Mouse (Mus musculus) T-helper 1 cell (primary cell): ENCODE results near the gene Hmcn1.

Experiments used
- in situ Hi-C: fragments of 300-600 bp; cut with MboI, MseI; formaldehyde crosslinking; loops from one replicate; pipeline ENCODE4 v1.15.1; 2025; ENCODE audit warnings: high pct_unique_total_duplicates

Gene Hmcn1

DNA sequence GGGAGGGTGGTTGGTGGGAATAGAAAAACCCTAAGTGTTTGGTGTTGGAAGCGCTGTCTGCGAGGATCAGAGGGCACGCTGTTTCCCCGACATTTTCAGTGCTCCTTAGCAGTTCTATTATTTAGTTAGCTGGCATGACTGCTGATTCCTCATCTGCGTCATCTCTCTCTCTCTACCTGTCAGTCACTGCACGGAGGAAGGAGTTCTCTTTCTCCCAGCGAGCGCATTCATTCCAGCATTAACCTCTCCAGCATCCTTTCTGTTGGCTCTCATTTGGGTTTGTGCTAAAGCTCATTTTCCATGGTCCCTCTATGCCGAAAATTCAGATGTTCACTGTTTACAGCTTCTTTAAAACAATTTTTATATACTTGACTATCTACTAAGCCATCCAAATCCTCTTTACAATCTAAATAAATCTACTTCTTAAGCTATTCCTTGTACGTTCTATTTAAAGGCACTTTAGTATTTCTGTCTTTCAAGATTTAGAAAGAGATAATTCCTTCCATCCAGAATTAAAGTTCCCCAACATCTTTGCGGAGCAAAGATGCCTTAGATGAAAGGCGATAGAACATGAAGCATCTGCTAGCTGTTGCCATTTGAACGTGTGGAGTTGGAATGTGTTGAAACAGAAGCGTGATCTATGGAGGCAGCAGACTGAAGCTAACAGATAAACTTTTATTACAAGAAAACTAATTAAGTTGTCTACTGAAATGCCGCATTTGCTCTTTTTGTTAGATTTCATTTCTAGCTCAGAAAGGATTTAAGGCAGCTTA is 210.0 kb downstream of the Hmcn1 start:
- in situ Hi-C loops, result loop anchor here (10.0 kb wide), 1 partner anchor 212 kb away; the partner anchor contains the start of gene Hmcn1

DNA sequence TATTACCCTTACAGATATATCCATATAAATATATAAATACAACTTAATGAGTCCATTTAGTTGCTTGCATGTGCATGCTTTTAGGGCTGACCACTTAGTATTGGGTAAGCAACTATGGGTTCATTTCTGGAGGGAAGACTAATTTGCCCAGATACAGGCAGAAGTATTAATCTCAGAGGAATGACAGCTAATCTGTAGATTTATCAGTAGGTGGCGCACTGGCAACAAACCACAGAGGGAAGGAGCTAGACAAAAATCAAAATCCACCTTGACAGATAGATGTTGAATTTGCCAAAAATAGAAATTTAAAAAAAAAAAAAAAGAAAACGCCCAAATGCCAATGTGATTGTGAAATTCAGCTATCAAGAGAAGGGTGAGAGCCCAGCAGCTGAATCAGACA is 213.3 kb downstream of the Hmcn1 start:
- in situ Hi-C loops, result loop anchor here (10.0 kb wide), 1 partner anchor 215 kb away; the partner anchor contains the start of gene Hmcn1

DNA sequence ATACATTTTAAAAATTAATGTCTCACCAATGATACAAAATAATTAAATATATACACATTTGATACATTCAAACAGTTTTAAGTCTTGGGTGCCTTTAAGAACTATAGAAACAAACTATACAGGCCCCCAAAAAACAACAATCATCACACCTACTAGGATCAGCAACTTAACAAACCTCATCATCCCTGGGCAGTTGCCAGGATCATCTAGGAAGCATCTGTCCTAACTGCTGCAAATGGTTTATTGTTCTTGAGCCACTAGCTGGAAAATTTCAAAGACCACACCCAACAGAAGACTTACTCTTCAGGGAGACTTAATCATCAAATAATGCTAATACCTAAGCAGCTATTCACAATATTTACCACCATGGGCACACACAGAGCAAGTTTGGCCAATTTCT is 216.5 kb downstream of the Hmcn1 start:
- in situ Hi-C loops, result no loop called here

DNA sequence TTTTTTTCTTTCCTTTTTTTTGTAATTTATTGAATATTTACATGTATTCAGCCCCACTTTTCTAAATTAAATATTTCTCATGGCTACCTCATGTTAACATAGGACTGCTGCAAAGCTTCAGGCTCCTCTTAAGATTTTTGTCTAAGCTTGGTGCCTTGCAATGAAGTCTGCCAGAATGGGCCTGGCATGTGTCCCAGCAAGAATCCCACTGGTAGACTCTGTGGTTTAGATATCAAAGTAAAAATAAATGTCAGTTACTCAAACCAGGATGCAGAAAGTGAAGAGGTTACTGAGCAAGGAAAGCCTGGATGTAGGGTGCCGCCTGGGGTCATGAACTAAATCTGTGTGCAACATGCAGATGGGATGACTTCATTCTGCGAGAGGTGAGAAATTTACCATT is 217.5 kb downstream of the Hmcn1 start:
- in situ Hi-C loops, result no loop called here

DNA sequence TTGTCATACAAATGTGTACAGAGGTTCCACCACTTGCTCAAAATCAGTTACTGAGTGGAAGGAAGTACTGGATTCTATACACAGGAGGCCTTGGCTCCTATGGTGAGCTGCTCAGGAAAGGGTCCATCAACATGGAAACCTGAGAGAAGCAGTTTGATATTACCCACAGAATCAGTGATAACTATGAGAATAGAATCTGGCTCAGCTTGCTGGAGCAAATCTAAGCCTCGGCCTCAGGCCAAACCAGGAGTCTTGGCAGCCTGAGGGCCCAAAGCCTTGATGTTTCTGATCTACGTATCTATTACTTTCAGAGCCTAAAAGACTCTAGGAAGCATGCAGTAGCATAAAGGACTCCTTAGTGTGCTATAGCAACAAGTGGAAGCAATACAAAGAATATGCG is 220.3 kb downstream of the Hmcn1 start:
- in situ Hi-C loops, result no loop called here

DNA sequence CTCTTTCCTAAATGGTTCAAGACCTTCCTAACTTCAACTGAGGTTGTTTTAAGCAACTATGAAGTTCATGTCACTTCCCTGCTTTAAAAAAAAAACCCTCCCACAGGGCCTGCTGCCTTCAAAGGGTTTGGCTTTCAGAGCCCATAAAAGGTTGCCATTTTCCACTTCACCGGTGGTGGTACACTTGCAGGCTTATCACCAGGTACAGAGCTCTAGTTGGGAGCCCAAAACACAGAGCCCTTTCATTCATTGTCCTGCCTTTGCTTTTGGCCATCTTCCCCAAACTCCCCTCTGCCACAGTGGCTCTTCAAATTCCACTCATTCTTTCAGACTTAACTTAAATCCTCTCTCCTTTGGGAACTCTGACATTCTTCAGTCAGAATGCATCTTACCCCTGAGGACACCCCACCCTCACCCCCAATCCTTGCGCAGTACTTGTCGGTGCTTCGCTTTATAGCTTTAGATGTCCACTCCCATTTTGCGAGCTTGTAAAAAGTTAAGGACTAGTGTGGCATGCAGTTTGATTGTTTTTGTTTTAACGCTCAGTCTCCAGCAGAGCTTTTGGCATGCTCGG is 222.2 kb downstream of the Hmcn1 start:
- in situ Hi-C loops, result no loop called here

DNA sequence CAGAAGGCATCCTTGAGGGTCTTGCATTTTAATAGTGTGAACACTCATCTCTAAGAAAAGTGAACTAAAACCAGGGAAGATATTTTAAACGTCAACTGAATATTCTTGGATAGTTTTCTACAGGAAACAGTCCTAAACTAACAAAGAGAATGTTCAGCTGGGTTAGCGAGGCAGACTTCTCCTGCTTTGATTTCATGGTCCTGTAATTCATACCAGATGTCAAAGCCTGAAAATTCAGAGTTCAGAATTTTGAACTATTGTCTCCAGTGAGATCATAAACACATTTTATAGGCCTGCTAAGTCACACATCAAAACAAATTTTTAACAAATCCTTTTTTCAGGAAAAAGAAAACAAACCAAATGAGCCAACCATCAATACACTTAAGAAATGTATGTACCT is 223.4 kb downstream of the Hmcn1 start:
- in situ Hi-C loops, result no loop called here

DNA sequence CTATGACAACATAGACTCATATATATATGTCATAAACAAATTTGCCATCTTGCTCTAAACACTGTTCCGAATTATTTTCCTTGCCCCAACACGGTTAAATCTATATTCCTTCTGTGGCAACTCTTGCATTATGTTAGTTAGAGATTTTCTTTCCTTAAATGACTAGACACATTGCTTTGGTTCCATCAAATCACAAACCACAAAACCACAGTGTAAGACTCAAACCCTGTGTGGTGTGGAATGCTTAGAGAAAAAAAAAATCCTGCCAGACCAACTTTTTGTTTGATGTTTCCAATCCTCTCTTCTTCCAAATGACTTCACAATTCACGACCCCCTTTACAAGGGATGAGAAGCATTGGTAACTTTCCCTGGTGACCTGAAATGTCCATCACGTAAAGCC is 231.6 kb downstream of the Hmcn1 start:
- in situ Hi-C loops, result no loop called here

DNA sequence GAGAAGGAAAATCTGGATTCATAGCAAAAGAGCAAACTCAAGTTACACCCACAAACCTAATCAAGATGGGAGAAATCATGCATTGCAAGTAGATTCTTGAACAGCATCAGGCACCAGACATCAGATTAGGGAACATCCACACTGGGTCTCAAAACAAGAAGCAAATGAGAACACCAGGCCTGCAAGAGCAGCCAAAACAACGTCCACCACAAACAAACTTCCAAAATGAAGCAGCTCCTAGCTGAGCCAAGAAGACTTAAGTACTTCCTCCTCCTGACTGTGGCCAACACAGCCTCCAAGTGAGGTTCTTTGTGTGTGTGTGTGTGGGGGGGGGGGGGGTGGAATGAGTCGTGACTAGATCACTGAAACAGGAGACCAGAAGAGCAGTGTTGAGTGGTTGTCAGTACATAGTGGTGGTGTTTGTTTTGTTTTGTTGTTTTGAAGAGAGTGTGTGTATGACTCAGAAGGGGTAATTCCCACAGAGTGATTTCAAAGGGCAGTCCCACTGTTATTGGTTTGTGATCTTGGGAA is 232.4 kb downstream of the Hmcn1 start:
- in situ Hi-C loops, result no loop called here

DNA sequence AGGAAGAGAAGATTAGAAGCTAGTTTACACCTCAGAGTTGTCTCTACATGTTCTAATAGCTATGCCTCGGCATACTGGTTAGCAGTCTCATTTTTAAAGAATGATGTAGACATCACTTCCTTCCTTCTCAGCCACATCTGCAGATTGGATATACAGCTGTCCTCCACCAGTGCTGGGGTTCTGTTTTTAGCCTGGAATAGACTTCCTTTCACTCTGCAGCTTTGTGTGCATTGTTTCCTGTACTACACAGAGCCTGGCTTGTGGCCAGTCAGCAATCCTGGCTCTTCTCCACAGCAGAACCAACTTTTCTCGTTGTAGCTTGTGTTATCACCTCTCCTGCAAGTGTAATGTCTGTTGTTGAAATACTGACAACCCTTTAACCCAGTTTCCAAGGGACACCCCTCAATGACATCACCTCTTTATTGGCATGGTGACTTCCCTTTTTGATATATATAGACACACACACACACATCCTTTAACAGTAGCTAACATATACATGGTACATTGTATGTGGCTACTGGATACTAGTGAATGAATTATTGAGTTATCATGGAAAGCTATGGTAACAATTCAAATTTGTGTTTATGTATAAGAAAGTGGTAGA is 233.7 kb downstream of the Hmcn1 start:
- in situ Hi-C loops, result no loop called here

DNA sequence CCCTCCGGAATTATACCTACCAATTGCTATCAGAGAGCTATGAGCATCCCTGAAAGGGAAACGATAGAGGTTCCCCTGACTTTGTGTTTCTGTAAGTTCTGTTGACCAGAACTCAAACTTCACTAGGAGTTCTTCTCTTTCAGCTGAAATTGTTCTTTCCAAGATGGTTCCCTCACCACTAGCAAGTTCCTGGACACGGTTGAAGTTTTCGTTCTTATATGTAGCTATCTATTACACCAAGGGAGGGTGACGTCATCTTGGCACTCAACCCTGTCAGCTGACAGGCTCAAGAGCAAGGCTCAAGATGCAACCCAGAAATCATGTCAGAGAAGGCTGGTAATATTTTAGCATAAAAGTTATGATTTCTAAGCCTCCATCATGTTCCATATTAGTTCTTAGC is 239.3 kb downstream of the Hmcn1 start:
- in situ Hi-C loops, result no loop called here

DNA sequence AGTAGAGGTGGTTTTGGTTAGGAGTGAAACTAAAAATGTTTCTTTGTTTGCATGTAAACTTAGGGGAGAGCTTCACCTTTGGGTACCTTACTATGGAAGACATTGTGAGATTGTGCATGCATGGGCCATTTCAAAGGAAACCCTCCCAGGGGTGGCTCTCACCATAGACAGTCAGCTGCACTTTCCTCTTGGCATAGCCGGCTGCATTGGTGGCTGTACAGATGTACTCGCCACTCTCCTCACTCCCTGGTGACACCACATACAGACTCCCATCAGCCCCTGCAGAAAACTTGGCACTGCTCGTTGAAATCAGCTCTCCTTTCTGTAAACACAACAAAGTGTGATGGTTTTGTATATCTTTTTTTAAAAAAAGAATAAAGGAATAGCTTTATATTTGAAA is 244.5 kb downstream of the Hmcn1 start:
- in situ Hi-C loops, result no loop called here

DNA sequence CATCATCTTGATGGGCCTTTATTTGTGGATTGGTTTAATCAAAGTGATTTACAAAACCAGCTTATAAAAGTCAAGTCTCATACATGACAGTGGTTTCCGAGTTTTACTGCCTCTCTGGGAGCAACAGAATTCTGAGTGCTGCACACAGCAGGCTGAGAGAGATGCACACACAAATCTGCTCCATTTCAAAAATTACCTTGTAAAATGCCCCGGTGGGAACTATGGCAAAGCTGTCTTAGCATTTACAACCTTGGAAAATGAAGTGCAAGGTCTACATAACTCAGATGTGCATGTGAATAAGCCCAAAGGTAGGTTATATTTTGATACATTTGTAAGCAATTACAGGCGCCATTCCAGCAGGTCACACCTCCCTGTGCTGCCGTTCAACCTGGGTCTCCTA is 245.5 kb downstream of the Hmcn1 start:
- in situ Hi-C loops, result no loop called here

DNA sequence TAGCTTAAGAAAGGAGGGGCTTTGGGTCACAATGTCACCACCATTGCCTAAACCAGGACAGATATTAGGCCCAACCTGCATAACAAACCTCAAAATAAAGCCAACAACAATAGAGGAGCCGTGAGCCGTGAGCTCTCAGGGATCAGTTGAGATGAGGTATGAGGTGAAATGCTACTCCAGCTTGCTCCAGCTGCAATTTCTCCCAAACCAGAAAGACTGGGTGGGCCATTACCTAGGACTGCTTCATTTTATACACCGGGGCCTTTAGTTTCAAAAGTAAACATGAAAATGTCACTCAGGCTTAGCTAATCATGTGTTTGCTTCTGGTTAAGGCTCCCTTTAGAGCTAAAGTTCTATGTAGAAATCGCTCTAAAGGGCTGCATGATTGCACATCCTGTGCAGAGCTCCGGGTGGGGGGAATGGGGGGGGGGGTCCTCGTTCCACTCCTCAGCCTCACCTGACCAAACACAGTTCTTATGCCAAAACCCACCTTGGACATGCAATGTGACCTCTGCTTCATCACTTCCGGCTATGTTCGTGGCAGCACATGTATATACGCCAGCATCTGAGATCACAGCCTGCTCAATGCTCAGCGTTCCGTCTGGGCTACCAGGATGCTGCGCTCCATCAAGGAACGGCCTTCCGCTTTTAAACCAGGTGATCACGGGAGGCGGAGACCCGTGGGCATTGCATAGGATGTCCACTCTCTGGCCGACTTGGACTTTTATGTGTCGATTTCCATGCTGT is 250.0 kb downstream of the Hmcn1 start:
- in situ Hi-C loops, result no loop called here

DNA sequence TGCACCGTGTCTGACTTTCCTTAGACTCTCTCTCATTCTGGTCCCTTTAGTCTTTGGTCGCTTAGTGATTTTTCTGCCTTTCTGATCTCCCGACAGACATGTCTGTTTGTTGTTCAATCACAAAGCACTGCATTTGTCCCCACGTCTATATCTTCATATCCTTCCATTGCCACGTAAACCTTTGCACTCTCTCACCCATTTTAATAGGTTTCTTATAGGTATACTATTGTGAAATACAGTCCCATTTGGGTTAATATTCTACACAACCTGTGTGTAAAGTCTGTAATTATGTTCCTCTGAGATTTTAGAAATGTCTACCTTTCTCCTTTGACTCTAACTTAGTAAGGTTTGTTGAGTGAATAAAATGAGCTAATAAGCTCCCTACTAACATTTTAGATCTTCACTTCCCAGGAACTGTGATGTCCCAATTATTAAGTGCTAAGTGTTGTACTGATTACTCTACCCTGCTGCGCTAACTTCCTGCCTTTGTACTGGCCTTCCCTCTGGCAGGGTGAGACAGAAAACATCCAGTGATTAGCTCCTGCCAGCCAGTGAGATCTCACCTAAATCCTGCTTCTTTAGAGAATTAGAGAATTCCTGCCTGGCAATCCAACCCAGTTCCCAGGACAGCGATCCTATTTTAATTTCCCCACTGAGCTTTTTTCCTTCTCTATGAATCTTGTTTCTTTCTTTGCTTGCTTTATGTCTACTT is 250.7 kb downstream of the Hmcn1 start:
- in situ Hi-C loops, result no loop called here

DNA sequence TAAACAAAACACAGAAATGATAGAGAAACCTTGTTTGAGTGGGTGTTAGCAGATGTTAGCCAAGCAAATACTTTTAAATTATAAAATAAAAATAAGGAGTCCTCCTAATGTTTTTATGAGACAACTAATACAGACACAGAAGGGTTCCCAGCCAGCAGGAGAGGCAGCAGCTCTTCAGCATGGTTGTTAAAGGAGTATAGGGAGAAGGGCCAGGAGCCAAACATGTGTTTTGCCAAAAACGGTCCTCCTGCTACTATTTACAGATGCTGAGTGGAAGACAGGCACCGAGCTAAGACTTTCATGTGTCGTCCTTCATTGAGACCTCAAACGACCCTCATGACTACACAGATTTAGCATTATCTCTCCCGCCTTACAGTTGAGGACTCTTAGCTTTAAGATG is 281.8 kb downstream of the Hmcn1 start:
- in situ Hi-C loops, result no loop called here

DNA sequence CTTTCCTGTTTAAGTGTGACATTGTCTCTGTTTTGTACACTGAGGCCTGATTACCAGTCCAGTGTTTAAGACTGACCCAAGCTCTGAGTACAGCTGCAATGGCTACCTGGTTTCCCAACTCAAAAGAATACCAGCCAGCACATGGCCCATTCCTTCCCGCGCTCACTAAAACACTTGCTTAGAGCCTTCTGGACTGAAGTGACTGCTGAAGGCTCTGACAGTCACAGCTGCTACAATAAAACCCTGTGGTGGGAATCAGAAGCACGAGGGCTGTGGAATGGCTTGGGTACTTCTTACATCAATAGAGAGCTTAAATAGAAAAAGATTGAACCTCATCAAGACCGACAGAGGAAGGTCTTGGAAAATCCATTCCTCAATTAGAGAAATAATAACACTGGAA is 286.7 kb downstream of the Hmcn1 start:
- in situ Hi-C loops, result no loop called here

DNA sequence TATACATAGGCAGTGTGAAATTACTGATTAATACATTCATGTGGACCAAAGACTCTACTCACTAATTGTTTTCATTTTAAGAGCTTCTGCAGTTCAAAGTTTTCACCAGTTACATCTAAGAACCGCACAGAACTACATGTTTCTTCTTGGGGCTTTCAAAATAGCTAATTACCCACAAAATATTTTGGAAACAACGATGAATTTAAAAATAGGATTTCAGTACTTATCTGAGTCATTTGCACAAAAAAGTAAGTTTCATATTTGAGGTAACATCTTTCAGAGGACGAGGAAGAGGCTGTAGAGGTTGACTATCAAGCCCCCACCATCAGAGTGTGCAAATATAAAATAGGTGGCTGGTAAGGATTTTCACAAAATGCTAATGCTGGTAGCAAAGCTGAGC is 295.5 kb downstream of the Hmcn1 start:
- in situ Hi-C loops, result no loop called here

DNA sequence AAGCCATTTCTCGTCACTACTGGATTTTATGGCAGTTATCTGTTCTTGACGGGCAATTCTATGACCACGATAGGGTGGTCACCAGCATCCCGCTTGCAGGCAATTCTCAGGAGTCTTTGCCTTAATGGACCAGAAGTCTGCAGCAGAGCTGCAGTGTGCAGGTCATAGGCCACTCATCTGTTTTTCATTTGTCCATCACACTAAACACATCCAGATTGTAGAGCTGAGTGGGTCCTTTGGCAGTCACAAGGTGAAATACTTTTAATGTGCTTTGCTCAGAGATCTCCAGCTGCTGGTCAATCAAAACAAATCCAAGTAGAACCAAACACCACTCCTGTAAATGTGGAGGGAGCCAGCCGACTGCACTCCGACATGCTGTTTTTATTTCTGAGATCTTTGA is 311.2 kb downstream of the Hmcn1 start:
- in situ Hi-C loops, result no loop called here

DNA sequence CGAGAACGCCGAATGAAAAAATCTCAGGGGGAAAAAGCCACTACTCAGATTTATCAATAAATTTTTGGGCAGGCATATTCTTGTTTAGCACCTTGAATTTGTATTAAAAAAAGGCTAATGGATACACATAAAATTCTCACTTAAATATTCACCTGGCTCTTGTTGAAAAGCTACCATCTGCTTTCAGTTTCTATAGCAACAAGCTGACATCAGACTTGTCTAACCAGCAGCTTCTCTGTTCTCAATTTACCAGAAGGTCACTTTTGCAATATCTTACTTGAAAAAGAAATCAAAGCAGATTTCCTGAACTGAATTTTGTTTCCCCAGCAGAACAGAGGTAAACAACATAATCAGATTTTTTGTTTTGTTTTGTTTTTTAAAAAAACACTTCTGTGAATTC is 311.8 kb downstream of the Hmcn1 start:
- in situ Hi-C loops, result no loop called here

DNA sequence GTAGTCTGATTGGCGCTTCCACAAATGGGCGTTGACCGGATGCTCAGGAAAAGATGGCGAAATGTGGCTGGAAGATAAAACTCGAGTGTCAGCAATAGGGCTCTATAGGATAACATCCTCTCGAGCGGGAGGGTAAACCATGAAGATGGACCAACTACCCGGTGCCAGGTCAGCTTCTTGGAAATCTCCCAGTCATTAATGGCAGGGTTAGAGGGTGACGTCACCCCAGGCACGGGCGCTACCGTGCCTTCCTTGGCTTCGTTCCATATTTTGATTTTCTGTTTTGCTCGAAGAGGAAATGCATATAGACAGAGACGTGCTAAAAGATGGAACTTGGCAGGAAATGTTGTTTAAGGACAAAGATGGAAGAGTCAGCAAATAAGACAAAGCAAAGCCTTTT is 312.2 kb downstream of the Hmcn1 start:
- in situ Hi-C loops, result no loop called here

DNA sequence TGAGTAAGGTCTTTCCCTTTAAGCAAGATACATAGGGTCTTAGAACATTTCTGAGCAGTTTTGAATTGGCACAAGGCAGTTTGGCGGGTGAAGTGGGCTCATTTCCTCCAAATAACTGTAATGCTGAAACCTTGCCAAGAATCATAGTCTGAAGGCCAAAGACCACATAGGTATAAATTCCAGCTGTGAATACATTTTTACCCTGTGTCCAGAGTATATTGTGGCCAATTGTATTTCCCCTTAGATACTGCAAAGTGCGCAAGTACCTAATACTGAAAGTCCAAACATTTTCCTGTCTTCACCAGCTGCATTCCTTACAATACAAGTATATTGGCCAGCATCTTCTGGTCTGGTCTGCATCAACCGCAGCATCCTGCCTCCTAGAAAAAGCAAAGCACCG is 312.9 kb downstream of the Hmcn1 start:
- in situ Hi-C loops, result no loop called here
